Mouse (Mus musculus) embryonic fibroblast, embryonic 13.5 days (primary cell): ENCODE results near the gene Adgrl3. TPM values are rescaled to one million over a fixed set of nuclear protein-coding genes. Genes with fewer than 3 reads are reported as not detected.

Experiments used
- H3K27ac ChIP-seq: 2 replicates; pipeline ENCODE4 v1.5.1; 2012; ENCODE audit warnings: low read length, control low read depth, inconsistent platforms; ENCODE audit not compliant: insufficient read depth
- H3K4me1 ChIP-seq: 2 replicates; pipeline ENCODE4 v1.6.1; 2011; ENCODE audit warnings: low read length; ENCODE audit not compliant: control insufficient read depth, insufficient read depth
- H3K4me3 ChIP-seq: 2 replicates; pipeline ENCODE4 v1.5.1; 2011; ENCODE audit warnings: mild to moderate bottlenecking, control low read depth, low read length; ENCODE audit not compliant: insufficient read depth
- CTCF ChIP-seq: IDR thresholded peaks from 2 replicates; pipeline ENCODE4 v1.5.1; 2011; ENCODE audit warnings: mild to moderate bottlenecking, control low read depth, low read length, moderate library complexity, borderline replicate concordance; ENCODE audit not compliant: insufficient read depth
- POLR2A ChIP-seq: IDR thresholded peaks from 2 replicates; pipeline ENCODE4 v1.6.1; 2011; ENCODE audit warnings: low read depth, mild to moderate bottlenecking, control low read depth, low read length, moderate library complexity
- polyA plus RNA-seq: library from polyadenylated mRNA; stranded (reverse); fragments of >200 nt; gene quantifications from 2 replicates; pipeline ENCODE4 v1.2.4, GENCODE M21; 2011; ENCODE audit warnings: low read depth; ENCODE audit not compliant: missing spikeins, insufficient read length

Gene Adgrl3
- polyA plus RNA-seq, 1 experiment: 35.9 TPM

GRCm38 (mm10) chr5:81614674-81615073 lies 594.7 kb downstream of the Adgrl3 start:
- 0 out of 2 replicates have a peak overlapping the region, but pooled peaks have one; percentile 18 for H3K27ac ChIP-seq
- no peak for TF ChIP-seq CTCF
- TF ChIP-seq POLR2A: no peak
- no peak overlapping the region for H3K4me3 ChIP-seq
- H3K4me1 ChIP-seq: no peaks in the 10 kb centered on the region

- Histone ChIP-seq H3K4me3 (no peak overlapping the region), H3K4me1 (peaks cover 3% of the 10 kb centered on the region; the same call in 1 of the 2 replicates), H3K27ac (no peak overlapping the region)
- TF ChIP-seq CTCF: no peak
- TF ChIP-seq POLR2A: no peak
Measured at GRCm38 (mm10) chr5:81621106-81621505, 601.2 kb downstream of the Adgrl3 start.

DNA sequence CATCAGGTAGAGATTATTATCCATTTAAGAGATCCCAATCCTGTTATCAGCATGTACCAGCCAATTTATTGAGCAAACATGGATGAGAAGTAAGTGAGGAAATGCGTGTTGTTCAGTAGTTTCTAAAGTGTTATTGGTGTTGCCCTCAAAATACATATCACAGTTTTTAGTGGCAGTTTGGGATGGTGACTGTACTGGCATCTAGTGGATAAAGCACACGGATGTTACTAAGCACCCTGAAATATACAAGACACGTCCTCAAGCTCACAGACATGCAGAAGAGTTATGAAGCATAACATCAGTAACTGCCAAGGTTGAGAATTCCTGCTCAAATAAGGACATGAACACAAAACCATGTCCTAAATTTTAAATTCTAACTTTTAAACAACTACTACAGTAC lies 601.8 kb downstream of the Adgrl3 start:
- Histone ChIP-seq H3K4me1 (peaks cover 3% of the 10 kb centered on the region; the same call in 1 of the 2 replicates), H3K27ac (no peak overlapping the region), H3K4me3 (no peak overlapping the region)
- TF ChIP-seq POLR2A (no peak), CTCF (no peak)

DNA sequence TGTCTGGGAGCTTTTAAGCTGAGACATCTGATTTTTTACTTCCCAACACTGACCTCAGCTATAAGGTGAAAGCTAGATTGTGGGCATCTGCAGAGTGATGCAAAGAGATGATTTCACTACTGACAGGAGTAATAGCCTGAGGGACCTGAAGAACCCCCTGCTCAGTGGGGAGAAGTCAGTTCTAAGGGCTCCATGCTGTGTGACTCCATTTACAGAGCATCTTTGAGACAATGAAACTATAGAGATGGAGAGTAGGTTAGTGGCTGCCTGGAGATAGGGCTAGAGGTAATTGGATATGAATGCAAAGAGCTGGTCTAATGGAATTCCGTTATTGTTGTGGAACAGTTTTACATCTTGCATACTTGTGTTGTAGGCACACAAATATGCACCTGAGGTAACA lies 603.9 kb downstream of the Adgrl3 start:
- H3K4me3 ChIP-seq: no peak overlapping the region
- peaks cover 3% of the 10 kb centered on the region; the same call in 1 of the 2 replicates for H3K4me1 ChIP-seq
- TF ChIP-seq CTCF (no peak), POLR2A (no peak)
- H3K27ac ChIP-seq: no peak overlapping the region

DNA sequence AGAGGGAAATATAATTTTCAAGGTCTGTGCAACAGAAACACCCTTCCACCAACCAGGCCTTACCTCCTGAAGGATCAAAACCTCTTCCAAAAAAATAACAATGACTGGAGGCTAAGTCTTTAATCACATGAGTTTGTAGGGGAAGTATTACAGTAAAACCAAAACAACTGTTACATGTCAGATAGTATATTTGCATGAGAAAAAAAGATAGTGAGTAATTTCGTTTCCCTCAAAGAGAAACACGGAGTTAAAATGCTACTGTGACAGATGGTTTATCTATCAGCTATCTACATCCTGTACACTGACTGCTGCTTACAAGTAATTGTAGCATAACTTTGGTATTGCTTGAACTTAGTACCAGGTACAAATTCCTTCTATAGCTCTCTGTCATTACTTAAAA lies 616.2 kb downstream of the Adgrl3 start:
- Histone ChIP-seq H3K4me1 (no peaks in the 10 kb centered on the region), H3K4me3 (no peak overlapping the region), H3K27ac (no peak overlapping the region)
- TF ChIP-seq POLR2A: no peak
- no peak for TF ChIP-seq CTCF

DNA sequence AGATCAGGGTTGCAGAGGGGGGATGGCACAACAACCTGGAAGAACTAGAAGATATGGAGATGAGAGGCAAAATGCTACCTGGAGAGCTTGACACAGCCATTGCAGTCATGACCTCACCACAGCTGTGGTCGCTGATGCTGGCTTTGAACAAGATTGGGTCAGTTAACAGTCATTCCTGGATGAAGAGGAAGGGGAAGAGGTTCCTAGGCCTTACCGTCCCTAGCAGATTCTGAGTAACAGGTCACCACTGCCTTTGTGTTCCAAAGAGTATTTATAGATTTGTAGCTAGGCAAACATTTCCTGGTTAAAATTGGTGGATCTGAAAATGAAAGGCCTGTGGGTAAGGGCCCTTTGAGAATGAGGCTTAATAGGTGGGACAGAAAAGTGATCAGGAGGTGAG lies 618.5 kb downstream of the Adgrl3 start:
- no peak for TF ChIP-seq CTCF
- TF ChIP-seq POLR2A: no peak
- no peak overlapping the region for H3K27ac ChIP-seq
- H3K4me3 ChIP-seq: no peak overlapping the region
- H3K4me1 ChIP-seq: no peaks in the 10 kb centered on the region

GRCm38 (mm10) chr5:81640118-81640517 lies 620.2 kb downstream of the Adgrl3 start:
- no peak overlapping the region for H3K4me3 ChIP-seq
- no peaks in the 10 kb centered on the region for H3K4me1 ChIP-seq
- TF ChIP-seq POLR2A (no peak), CTCF (no peak)
- no peak overlapping the region for H3K27ac ChIP-seq

GRCm38 (mm10) chr5:81645557-81645956 lies 625.6 kb downstream of the Adgrl3 start:
- H3K4me1 ChIP-seq: no peaks in the 10 kb centered on the region
- H3K4me3 ChIP-seq: no peak overlapping the region
- no peak for TF ChIP-seq CTCF
- TF ChIP-seq POLR2A: no peak
- no peak overlapping the region for H3K27ac ChIP-seq

DNA sequence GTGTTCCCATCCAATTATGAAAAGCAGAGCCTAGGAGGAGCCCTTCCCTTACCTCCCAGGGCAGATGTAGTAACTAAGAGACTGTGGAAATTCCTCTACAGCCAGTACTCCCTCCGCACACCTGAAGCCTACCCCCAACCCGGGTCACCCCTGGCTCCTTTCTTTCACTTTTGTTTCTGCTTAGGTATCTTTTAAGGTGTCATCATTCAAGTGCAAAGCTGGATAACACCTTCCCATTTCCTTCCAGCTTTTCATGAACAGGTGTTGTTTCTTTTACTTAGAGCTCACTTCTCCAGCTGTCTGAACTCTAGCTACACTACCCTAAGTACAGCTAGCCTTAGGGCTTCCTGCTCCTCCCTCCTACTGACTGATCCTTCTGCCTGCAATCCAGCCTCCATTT lies 634.0 kb downstream of the Adgrl3 start:
- H3K27ac ChIP-seq: no peak overlapping the region
- no peak for TF ChIP-seq POLR2A
- H3K4me3 ChIP-seq: no peak overlapping the region
- no peaks in the 10 kb centered on the region for H3K4me1 ChIP-seq

- H3K4me3 ChIP-seq: no peak overlapping the region
- H3K4me1 ChIP-seq: no peaks in the 10 kb centered on the region
- H3K27ac ChIP-seq: no peak overlapping the region
- TF ChIP-seq POLR2A: no peak
- TF ChIP-seq CTCF: no peak
Measured at GRCm38 (mm10) chr5:81661611-81662390, 641.9 kb downstream of the Adgrl3 start.
